Mouse (Mus musculus): ENCODE measurements at regions not wholly inside any gene's neighbourhood (a gene's known extent, or its start where the extent isn't known, plus 50 kb on each side); places are given as distances from the start of the nearest gene placed in this dataset.

- WGBS, result 85% methylated on average over 8 of the region's 8 CpGs
- no peak for ATAC-seq
Measured at GRCm38 (mm10) chr12:10514278-10514677, 123.7 kb downstream of the Rdh14 start.

GRCm38 (mm10) chr12:10524509-10525286 is 134.1 kb downstream of the Rdh14 start:
- Histone ChIP-seq H3K27me3 (replicated peaks; ENCODE audit: control insufficient read depth, insufficient read depth, low read length) (no peaks in the 10 kb centered on the region), H3K9ac (ENCODE audit: low read depth, low read length) (no peak overlapping the region), H3K4me2 (ENCODE audit: low read length) (no peak overlapping the region), H3K4me3 (ENCODE audit: low read length) (no peak overlapping the region), H3K9me3 (ENCODE audit: control insufficient read depth, low read length) (no peaks in the 10 kb centered on the region), H3K27ac (ENCODE audit: low read depth, low read length) (no peak overlapping the region), H3K36me3 (ENCODE audit: control insufficient read depth, insufficient read depth, low read length) (no peaks in the 10 kb centered on the region), H3K4me1 (ENCODE audit: control insufficient read depth, insufficient read depth, low read depth, low read length) (no peaks in the 10 kb centered on the region)
- no peak for ATAC-seq
- WGBS, result 63% methylated on average over 7 of the region's 7 CpGs

More at GRCm38 (mm10) chr12:10514278-10514677, 123.7 kb downstream of the Rdh14 start:
- no peaks in the 10 kb centered on the region for H3K4me1 ChIP-seq (ENCODE audit: control insufficient read depth, insufficient read depth, low read depth, low read length)
- no peaks in the 10 kb centered on the region for H3K27me3 ChIP-seq (replicated peaks; ENCODE audit: control insufficient read depth, insufficient read depth, low read length)
- H3K27ac ChIP-seq (ENCODE audit: low read depth, low read length), result no peak overlapping the region
- no peaks in the 10 kb centered on the region for H3K36me3 ChIP-seq (ENCODE audit: control insufficient read depth, insufficient read depth, low read length)
- H3K4me3 ChIP-seq (ENCODE audit: low read length), result no peak overlapping the region
- no peak overlapping the region for H3K9ac ChIP-seq (ENCODE audit: low read depth, low read length)
- no peak overlapping the region for H3K4me2 ChIP-seq (ENCODE audit: low read length)
- H3K9me3 ChIP-seq (ENCODE audit: control insufficient read depth, low read length), result no peaks in the 10 kb centered on the region

GRCm38 (mm10) chr12:10525934-10526333 is 135.4 kb downstream of the Rdh14 start:
- H3K27me3 ChIP-seq (replicated peaks; ENCODE audit: control insufficient read depth, insufficient read depth, low read length), result no peaks in the 10 kb centered on the region
- no peak overlapping the region for H3K9ac ChIP-seq (ENCODE audit: low read depth, low read length)
- no peak for ATAC-seq
- H3K27ac ChIP-seq (ENCODE audit: low read depth, low read length), result no peak overlapping the region
- no peaks in the 10 kb centered on the region for H3K36me3 ChIP-seq (ENCODE audit: control insufficient read depth, insufficient read depth, low read length)
- no peak overlapping the region for H3K4me3 ChIP-seq (ENCODE audit: low read length)
- 85% methylated on average over 4 of the region's 4 CpGs for WGBS
- no peak overlapping the region for H3K4me2 ChIP-seq (ENCODE audit: low read length)
- no peaks in the 10 kb centered on the region for H3K9me3 ChIP-seq (ENCODE audit: control insufficient read depth, low read length)
- no peaks in the 10 kb centered on the region for H3K4me1 ChIP-seq (ENCODE audit: control insufficient read depth, insufficient read depth, low read depth, low read length)

- Histone ChIP-seq H3K4me1 (ENCODE audit: control insufficient read depth, insufficient read depth, low read depth, low read length) (no peaks in the 10 kb centered on the region), H3K9ac (ENCODE audit: low read depth, low read length) (no peak overlapping the region), H3K27ac (ENCODE audit: low read depth, low read length) (no peak overlapping the region), H3K36me3 (ENCODE audit: control insufficient read depth, insufficient read depth, low read length) (no peaks in the 10 kb centered on the region), H3K4me2 (ENCODE audit: low read length) (no peak overlapping the region), H3K27me3 (replicated peaks; ENCODE audit: control insufficient read depth, insufficient read depth, low read length) (no peaks in the 10 kb centered on the region), H3K9me3 (ENCODE audit: control insufficient read depth, low read length) (no peaks in the 10 kb centered on the region), H3K4me3 (ENCODE audit: low read length) (no peak overlapping the region)
- ATAC-seq, result no peak
- WGBS, result 85% methylated on average over 2 of the region's 2 CpGs
Measured at GRCm38 (mm10) chr12:10529077-10529476, 138.5 kb downstream of the Rdh14 start.

- H3K9me3 ChIP-seq (ENCODE audit: control insufficient read depth, low read length), result no peaks in the 10 kb centered on the region
- no peaks in the 10 kb centered on the region for H3K27me3 ChIP-seq (replicated peaks; ENCODE audit: control insufficient read depth, insufficient read depth, low read length)
- H3K27ac ChIP-seq (ENCODE audit: low read depth, low read length), result no peak overlapping the region
- no peaks in the 10 kb centered on the region for H3K4me1 ChIP-seq (ENCODE audit: control insufficient read depth, insufficient read depth, low read depth, low read length)
- H3K4me2 ChIP-seq (ENCODE audit: low read length), result no peak overlapping the region
- ATAC-seq, result no peak
- H3K9ac ChIP-seq (ENCODE audit: low read depth, low read length), result no peak overlapping the region
- 89% methylated on average over 3 of the region's 3 CpGs for WGBS
- no peaks in the 10 kb centered on the region for H3K36me3 ChIP-seq (ENCODE audit: control insufficient read depth, insufficient read depth, low read length)
- H3K4me3 ChIP-seq (ENCODE audit: low read length), result no peak overlapping the region
Measured at GRCm38 (mm10) chr12:10530996-10531395, 140.4 kb downstream of the Rdh14 start.

- Histone ChIP-seq H3K36me3 (ENCODE audit: control insufficient read depth, insufficient read depth, low read length) (no peaks in the 10 kb centered on the region), H3K4me1 (ENCODE audit: control insufficient read depth, insufficient read depth, low read depth, low read length) (no peaks in the 10 kb centered on the region), H3K4me3 (ENCODE audit: low read length) (no peak overlapping the region), H3K27me3 (replicated peaks; ENCODE audit: control insufficient read depth, insufficient read depth, low read length) (no peaks in the 10 kb centered on the region), H3K27ac (ENCODE audit: low read depth, low read length) (no peak overlapping the region), H3K4me2 (ENCODE audit: low read length) (no peak overlapping the region), H3K9ac (ENCODE audit: low read depth, low read length) (no peak overlapping the region), H3K9me3 (ENCODE audit: control insufficient read depth, low read length) (no peaks in the 10 kb centered on the region)
- no peak for ATAC-seq
- 82% methylated on average over 6 of the region's 6 CpGs for WGBS
Measured at GRCm38 (mm10) chr12:10533971-10534370, 143.4 kb downstream of the Rdh14 start.

GRCm38 (mm10) chr12:10536239-10536638 is 145.7 kb downstream of the Rdh14 start:
- no peak overlapping the region for H3K4me2 ChIP-seq (ENCODE audit: low read length)
- no peak overlapping the region for H3K4me3 ChIP-seq (ENCODE audit: low read length)
- WGBS, result 80% methylated on average over 12 of the region's 12 CpGs
- no peak overlapping the region for H3K27ac ChIP-seq (ENCODE audit: low read depth, low read length)
- H3K27me3 ChIP-seq (replicated peaks; ENCODE audit: control insufficient read depth, insufficient read depth, low read length), result no peaks in the 10 kb centered on the region
- no peaks in the 10 kb centered on the region for H3K4me1 ChIP-seq (ENCODE audit: control insufficient read depth, insufficient read depth, low read depth, low read length)
- ATAC-seq, result no peak
- no peaks in the 10 kb centered on the region for H3K9me3 ChIP-seq (ENCODE audit: control insufficient read depth, low read length)
- H3K9ac ChIP-seq (ENCODE audit: low read depth, low read length), result no peak overlapping the region
- no peaks in the 10 kb centered on the region for H3K36me3 ChIP-seq (ENCODE audit: control insufficient read depth, insufficient read depth, low read length)

- no peaks in the 10 kb centered on the region for H3K36me3 ChIP-seq (ENCODE audit: control insufficient read depth, insufficient read depth, low read length)
- no peaks in the 10 kb centered on the region for H3K27me3 ChIP-seq (replicated peaks; ENCODE audit: control insufficient read depth, insufficient read depth, low read length)
- H3K4me3 ChIP-seq (ENCODE audit: low read length), result no peak overlapping the region
- peak; percentile 86 for ATAC-seq
- 2% methylated on average over 4 of the region's 4 CpGs for WGBS
- no peak overlapping the region for H3K9ac ChIP-seq (ENCODE audit: low read depth, low read length)
- H3K4me2 ChIP-seq (ENCODE audit: low read length), result no peak overlapping the region
- H3K9me3 ChIP-seq (ENCODE audit: control insufficient read depth, low read length), result no peaks in the 10 kb centered on the region
- H3K27ac ChIP-seq (ENCODE audit: low read depth, low read length), result no peak overlapping the region
- no peaks in the 10 kb centered on the region for H3K4me1 ChIP-seq (ENCODE audit: control insufficient read depth, insufficient read depth, low read depth, low read length)
Measured at GRCm38 (mm10) chr12:10537069-10537468, 146.5 kb downstream of the Rdh14 start.

- ATAC-seq, result no peak
- H3K4me2 ChIP-seq (ENCODE audit: low read length), result no peak overlapping the region
- no peak overlapping the region for H3K4me3 ChIP-seq (ENCODE audit: low read length)
- H3K9ac ChIP-seq (ENCODE audit: low read depth, low read length), result no peak overlapping the region
- no peaks in the 10 kb centered on the region for H3K4me1 ChIP-seq (ENCODE audit: control insufficient read depth, insufficient read depth, low read depth, low read length)
- WGBS, result 58% methylated on average over 1 of the region's 1 CpGs
- H3K36me3 ChIP-seq (ENCODE audit: control insufficient read depth, insufficient read depth, low read length), result no peaks in the 10 kb centered on the region
- no peaks in the 10 kb centered on the region for H3K27me3 ChIP-seq (replicated peaks; ENCODE audit: control insufficient read depth, insufficient read depth, low read length)
- H3K27ac ChIP-seq (ENCODE audit: low read depth, low read length), result no peak overlapping the region
- H3K9me3 ChIP-seq (ENCODE audit: control insufficient read depth, low read length), result no peaks in the 10 kb centered on the region
Measured at GRCm38 (mm10) chr12:10549481-10550201, 159.1 kb downstream of the Rdh14 start.
